Mouse (Mus musculus) bone marrow macrophage, adult 2 months (primary cell): ENCODE data around the gene Myh1.

Experiments
- CTCF ChIP-seq: IDR thresholded peaks from 2 replicates; pipeline ENCODE4 v1.5.1; 2012; ENCODE audit warnings: low read depth, mild to moderate bottlenecking, low read length, moderate library complexity
- POLR2A ChIP-seq: IDR thresholded peaks from 2 replicates; pipeline ENCODE4 v1.6.1; 2012; ENCODE audit warnings: mild to moderate bottlenecking, low read depth, low read length, borderline replicate concordance

DNA sequence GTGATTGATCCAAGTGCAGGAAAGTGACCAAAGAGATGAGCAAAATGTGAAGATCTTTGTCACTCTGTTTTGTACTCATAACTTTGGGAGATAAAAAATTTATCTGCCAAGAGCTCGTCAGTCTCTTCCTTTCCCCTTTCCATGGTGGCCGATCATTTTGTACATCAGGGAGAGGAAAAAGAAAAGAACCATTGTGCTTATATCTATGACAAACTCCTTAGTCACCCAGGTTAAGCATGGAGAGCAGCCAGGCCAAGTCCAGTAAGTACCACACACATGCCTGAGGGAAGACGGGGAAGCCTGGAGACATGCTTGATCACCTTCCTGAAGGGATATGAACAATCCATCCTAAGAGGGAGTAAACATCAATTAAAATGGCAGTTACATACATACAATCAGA lies 24.6 kb downstream of the Myh1 start:
- no peak for TF ChIP-seq POLR2A
- TF ChIP-seq CTCF, result no peak
